Mouse (Mus musculus) thymus, adult 18-20 months (tissue): ENCODE measurements around the gene Stub1.

Source experiments
- DNase-seq, 2 experiments: peaks; one replicate each; pipeline ENCODE4 v3.0.0; 2022; ENCODE audit warnings: mixed read lengths in 2 of 2

The Stub1 gene

GRCm38 (mm10) chr17:25786280-25786679 is 46.9 kb downstream of the Stub1 start, which contains the start of gene Ccdc78:
TSS of gene Ccdc78 (plus strand) at chr17:25786580.
- no peak for DNase-seq

DNA sequence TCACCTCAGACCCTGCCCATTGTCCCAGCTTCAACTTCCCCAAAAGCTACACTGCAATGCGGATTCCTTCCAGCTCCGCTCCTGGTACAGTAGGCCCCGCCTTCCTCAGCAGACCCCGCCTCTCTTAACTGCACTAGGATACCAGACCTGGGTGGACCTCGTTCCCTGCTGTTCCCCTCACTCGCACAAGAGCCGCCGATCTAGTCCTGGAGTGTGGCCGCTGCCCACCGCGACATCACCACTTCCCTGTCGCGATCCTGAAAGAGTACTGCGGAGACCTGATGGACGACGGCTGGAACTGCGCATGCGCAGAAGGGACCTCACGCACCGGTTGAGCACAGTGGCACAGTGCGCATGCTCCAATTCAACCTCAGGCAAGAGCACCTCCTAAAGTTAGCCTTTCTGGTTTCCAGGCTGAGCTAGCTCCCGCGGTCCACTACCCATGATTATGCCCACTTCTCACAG is 47.9 kb downstream of the Stub1 start, which contains the start of gene Haghl:
Gene Haghl, minus strand, starts transcription at position 393 of the 465 bp plus-strand sequence.
- DNase-seq = peak; percentile 89 to 91

- DNase-seq = no peak
Observed at GRCm38 (mm10) chr17:25783861-25784574, 49.2 kb downstream of the Stub1 start.

DNA sequence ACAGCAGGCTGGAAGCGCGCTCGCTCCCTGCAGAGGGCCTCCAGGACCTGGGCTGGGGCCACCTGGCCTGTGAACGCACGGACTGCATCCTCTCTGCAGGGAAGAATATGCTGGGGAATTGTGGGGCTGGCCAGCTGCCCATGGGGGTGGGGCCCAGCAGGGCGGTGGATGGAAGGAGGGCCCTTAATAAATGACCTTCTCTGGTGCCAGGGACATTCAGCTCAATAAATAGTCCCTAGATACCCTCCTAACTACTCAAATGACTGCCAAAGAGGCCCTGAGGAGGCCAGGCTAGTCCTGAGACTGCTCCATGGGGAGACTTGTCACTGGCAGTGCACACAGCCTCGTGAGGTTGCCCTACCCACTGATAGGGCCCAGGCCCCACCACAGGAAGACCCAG is 50.1 kb downstream of the Stub1 start:
- DNase-seq = no peak

GRCm38 (mm10) chr17:25781339-25781738 is 51.9 kb downstream of the Stub1 start:
- DNase-seq = no peak
